Mouse (Mus musculus) ES-E14 (cell line): ENCODE measurements around the gene Rdh8. TPM values are rescaled to one million over a fixed set of nuclear protein-coding genes. Genes with fewer than 3 reads are reported as not detected.

ENCODE experiments used
- DNase-seq: peaks from one replicate; pipeline ENCODE4 v3.0.0-alpha.2; 2013; ENCODE audit warnings: low read depth, low spot score
- H3K27ac ChIP-seq: 2 replicates; pipeline ENCODE4 v1.5.1; 2012; ENCODE audit warnings: low read depth, mild to moderate bottlenecking, low read length, moderate library complexity, mixed read lengths; ENCODE audit not compliant: poor library complexity, insufficient read depth, severe bottlenecking
- H3K36me3 ChIP-seq: 2 replicates; pipeline ENCODE4 v1.6.1; 2012; ENCODE audit warnings: mild to moderate bottlenecking, low read length, moderate library complexity, mixed read lengths; ENCODE audit not compliant: control insufficient read depth, poor library complexity, insufficient read depth, severe bottlenecking
- H3K4me1 ChIP-seq, 2 experiments: fragments of 150-350 bp in 1 of 2; sonication (generic) in 1 of 2; 2 replicates each; pipeline ENCODE4 v1.6.1; 2012; ENCODE audit warnings: low read length in 2 of 2, mild to moderate bottlenecking in 1 of 2, mixed read lengths in 1 of 2; ENCODE audit not compliant: control insufficient read depth in 2 of 2, insufficient read depth in 2 of 2, poor library complexity in 1 of 2
- H3K4me3 ChIP-seq, 2 experiments: fragments of 150-350 bp in 1 of 2; sonication (generic) in 1 of 2; 2 replicates each; pipeline ENCODE4 v1.5.1; 2012; ENCODE audit warnings: low read length in 2 of 2, low read depth in 1 of 2, mild to moderate bottlenecking in 1 of 2, mixed read lengths in 1 of 2; ENCODE audit not compliant: insufficient read depth in 1 of 2, poor library complexity in 1 of 2, severe bottlenecking in 1 of 2
- H3K9ac ChIP-seq: 2 replicates; pipeline ENCODE4 v1.6.1; 2012; ENCODE audit warnings: low read depth, mild to moderate bottlenecking, low read length, mixed read lengths; ENCODE audit not compliant: poor library complexity, insufficient read depth, severe bottlenecking
- H3K9me3 ChIP-seq: fragments of 150-350 bp; sonication (generic); 2 replicates; pipeline ENCODE4 v1.6.1; 2012; ENCODE audit warnings: low read depth, mild to moderate bottlenecking, low read length; ENCODE audit not compliant: control insufficient read depth, insufficient read depth
- CHD2 ChIP-seq: IDR thresholded peaks from 2 replicates; pipeline ENCODE4 v1.6.1; 2014; ENCODE audit warnings: mild to moderate bottlenecking, low read depth, low read length, inconsistent platforms
- HCFC1 ChIP-seq: IDR thresholded peaks from 2 replicates; pipeline ENCODE4 v1.6.1; 2012; ENCODE audit warnings: low read length, inconsistent platforms, borderline replicate concordance; ENCODE audit not compliant: insufficient read depth
- MAFK ChIP-seq: IDR thresholded peaks from 2 replicates; pipeline ENCODE4 v1.6.1; 2014; ENCODE audit warnings: mild to moderate bottlenecking, low read depth, low read length, inconsistent platforms; ENCODE audit not compliant: insufficient read depth
- ZC3H11A ChIP-seq: IDR thresholded peaks from 2 replicates; pipeline ENCODE4 v1.6.1; 2012; ENCODE audit warnings: low read depth, mild to moderate bottlenecking, inconsistent platforms, low read length, borderline replicate concordance
- ZNF384 ChIP-seq: IDR thresholded peaks from 2 replicates; pipeline ENCODE4 v1.6.1; 2012; ENCODE audit warnings: low read depth, low read length, inconsistent platforms
- in situ Hi-C, 2 experiments: fragments of 600-800 bp; cut with MboI; formaldehyde crosslinking; loops; one replicate each; pipeline ENCODE4 v1.15.1; 2025; ENCODE audit warnings: low sequenced_read_pairs in 2 of 2, inconsistent platforms in 1 of 2; ENCODE audit not compliant: unreplicated experiment in 2 of 2
- total RNA-seq: library from RNA; depleted of rRNA; stranded (reverse); fragments of 300-350 nt; gene quantifications from 2 replicates; pipeline ENCODE4 v1.2.3, GENCODE M21; 2012

Rdh8 gene
- total RNA-seq, 1 experiment = not detected

- in situ Hi-C loops = no loop called here
- Histone ChIP-seq H3K4me1 (no peaks in the 10 kb centered on the region), H3K9ac (no peak overlapping the region), H3K9me3 (no peaks in the 10 kb centered on the region), H3K27ac (no peak overlapping the region), H3K4me3 (no peak overlapping the region), H3K36me3 (no peaks in the 10 kb centered on the region)
- no peak for DNase-seq
- TF ChIP-seq HCFC1 = no peak
- no peak for TF ChIP-seq ZC3H11A
- no peak for TF ChIP-seq MAFK
- TF ChIP-seq ZNF384 = no peak
- no peak for TF ChIP-seq CHD2
Measured at GRCm38 (mm10) chr9:20805706-20806105, 12.6 kb upstream of the Rdh8 start.

GRCm38 (mm10) chr9:20810271-20810670 is 8.0 kb upstream of the Rdh8 start:
- in situ Hi-C loops = no loop called here
- TF ChIP-seq HCFC1 = no peak
- no peak for TF ChIP-seq CHD2
- TF ChIP-seq ZC3H11A = no peak
- TF ChIP-seq MAFK = no peak
- TF ChIP-seq ZNF384 = no peak

GRCm38 (mm10) chr9:20810773-20811172 is 7.5 kb upstream of the Rdh8 start:
- TF ChIP-seq CHD2 = no peak
- no peak for TF ChIP-seq ZC3H11A
- TF ChIP-seq MAFK = no peak
- TF ChIP-seq HCFC1 = no peak
- TF ChIP-seq ZNF384 = no peak
- H3K4me3 ChIP-seq = no peak overlapping the region
- H3K27ac ChIP-seq = no peak overlapping the region
- DNase-seq = no peak
- no peaks in the 10 kb centered on the region for H3K9me3 ChIP-seq
- in situ Hi-C loops = no loop called here
- H3K9ac ChIP-seq = no peak overlapping the region
- H3K36me3 ChIP-seq = no peaks in the 10 kb centered on the region
- peaks cover 8 to 16% of the 10 kb centered on the region in 2 experiments for H3K4me1 ChIP-seq

More at GRCm38 (mm10) chr9:20810271-20810670, 8.0 kb upstream of the Rdh8 start:
- H3K9ac ChIP-seq = no peak overlapping the region
- H3K4me3 ChIP-seq = no peak overlapping the region
- peaks cover 8 to 15% of the 10 kb centered on the region in 2 experiments for H3K4me1 ChIP-seq
- H3K27ac ChIP-seq = no peak overlapping the region
- no peak for DNase-seq
- H3K9me3 ChIP-seq = no peaks in the 10 kb centered on the region
- no peaks in the 10 kb centered on the region for H3K36me3 ChIP-seq

GRCm38 (mm10) chr9:20812537-20813271 is 5.6 kb upstream of the Rdh8 start:
- Histone ChIP-seq H3K27ac (no peak overlapping the region), H3K9ac (no peak overlapping the region), H3K4me3 (0 out of 4 replicates have a peak overlapping the region, but pooled peaks of 1 of the 2 experiments have one; percentile 1), H3K36me3 (no peaks in the 10 kb centered on the region), H3K9me3 (no peaks in the 10 kb centered on the region), H3K4me1 (peaks cover 8 to 16% of the 10 kb centered on the region in 2 experiments)
- TF ChIP-seq ZC3H11A (no peak), HCFC1 (no peak), MAFK (0 out of 2 replicates have a peak, but pooled peaks have one; percentile 2), CHD2 (no peak), ZNF384 (no peak)
- in situ Hi-C loops = no loop called here
- DNase-seq = peak; percentile 47
